Mouse (Mus musculus) heart, adult 8-10 months (tissue): ENCODE measurements around the gene Casq1. TPM values are rescaled to one million over a fixed set of nuclear protein-coding genes. Genes with fewer than 3 reads are reported as not detected.

Source experiments
- DNase-seq: peaks from one replicate; pipeline ENCODE4 v3.0.0; 2022; ENCODE audit warnings: low spot score
- total RNA-seq, 4 experiments: library from RNA; stranded (reverse); gene quantifications; 2 replicates each; pipeline ENCODE4 v1.2.4; 2022

Gene Casq1
- total RNA-seq, 4 experiments from 2014 or later, result 2.5 to 6.9 (median 3.7) TPM

DNA sequence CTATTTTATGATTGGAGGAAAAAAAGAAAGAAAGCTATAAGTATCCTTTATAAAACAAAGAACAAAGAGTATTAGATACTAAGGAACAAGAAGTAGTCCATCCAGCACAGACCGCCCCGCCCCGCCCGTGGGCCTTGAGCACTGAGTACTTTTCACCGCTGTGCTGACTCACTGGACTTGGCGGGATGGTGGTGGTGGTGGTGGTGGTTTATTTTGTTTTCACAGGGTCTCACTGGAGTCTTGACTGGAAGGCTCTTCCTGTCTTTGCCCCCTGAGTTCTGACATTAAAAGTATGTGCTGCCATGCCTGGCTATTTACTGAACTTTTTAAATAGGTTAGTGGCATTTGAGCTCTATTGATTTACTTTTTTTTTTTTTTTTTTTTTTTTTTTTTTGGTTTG is 36.6 kb downstream of the Casq1 start:
- DNase-seq, result no peak

DNA sequence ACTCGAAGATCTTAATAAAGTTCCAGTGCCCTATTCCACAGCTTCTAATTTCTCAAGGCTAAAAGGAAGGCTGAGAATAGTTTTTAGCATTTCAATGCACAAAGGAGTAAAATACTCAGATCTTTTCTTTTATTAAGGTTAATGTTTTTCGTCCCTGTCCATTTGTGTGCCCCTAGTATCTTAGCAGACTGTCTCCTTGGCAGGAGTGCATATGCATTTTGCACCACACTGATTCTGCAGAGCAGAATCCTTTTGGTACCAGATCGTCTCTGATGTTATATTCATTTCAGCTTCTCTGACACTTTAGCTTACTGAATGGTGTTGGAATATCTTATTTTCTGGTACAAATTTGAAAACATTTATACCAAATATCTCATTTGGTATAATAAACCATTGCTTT is 37.9 kb downstream of the Casq1 start:
- DNase-seq, result no peak

DNA sequence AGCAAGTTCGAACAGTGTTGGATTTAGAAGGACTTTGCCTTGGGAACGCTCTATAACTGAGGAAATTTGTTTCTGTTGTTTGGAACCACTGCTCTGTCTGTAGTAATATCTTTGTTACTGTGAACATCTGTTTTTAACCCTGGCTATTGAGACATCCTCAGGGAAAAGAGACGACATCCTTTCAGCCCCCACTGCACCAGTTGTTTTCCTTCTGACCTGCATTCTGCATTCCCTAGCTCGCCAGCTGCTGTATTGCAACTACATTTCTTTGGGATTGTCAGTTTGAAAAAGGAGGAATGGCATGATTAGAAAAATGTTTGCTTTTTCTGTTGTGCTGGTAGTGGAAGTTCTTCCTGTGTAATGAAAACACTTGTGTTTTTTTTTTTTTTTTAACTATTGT is 38.8 kb downstream of the Casq1 start:
- no peak for DNase-seq

DNA sequence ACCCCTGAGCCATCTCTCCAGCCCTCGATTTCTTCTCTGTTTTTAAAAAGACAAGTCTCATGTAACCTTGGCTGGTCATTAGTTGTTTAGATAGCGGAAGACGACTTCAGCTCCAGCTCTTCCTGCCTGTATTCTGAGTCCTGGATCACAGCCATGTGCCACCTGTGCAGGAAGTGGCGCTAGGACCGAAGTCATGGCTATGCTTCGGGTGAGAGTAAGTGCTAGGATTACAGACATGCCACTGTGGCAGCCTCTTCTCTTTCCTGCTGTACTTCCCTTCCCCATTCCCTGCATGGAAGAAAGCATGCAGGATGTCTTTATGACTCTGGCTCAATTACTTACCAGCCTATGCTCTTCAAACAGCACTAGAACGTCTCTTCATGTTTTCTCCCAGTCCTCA is 40.6 kb downstream of the Casq1 start:
- DNase-seq, result no peak

DNA sequence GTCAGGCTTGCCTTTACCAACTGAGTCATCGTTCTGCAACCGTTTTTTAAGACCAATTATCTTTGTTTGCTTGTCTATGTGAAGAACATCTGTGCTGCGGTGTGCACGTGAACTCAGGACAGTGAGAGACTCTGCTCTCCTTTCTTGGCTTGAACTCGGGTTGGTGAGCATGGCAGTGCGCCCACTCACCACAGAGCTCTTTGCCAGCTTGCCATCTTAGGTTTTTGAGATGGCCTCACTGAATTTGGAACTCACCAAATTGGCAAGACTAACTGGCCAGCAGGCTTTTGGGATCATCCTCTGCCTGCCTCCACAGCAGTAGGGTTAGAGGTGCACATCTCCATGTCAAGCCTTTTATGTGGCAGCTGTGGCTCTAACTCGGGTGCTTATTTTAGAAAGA is 41.9 kb downstream of the Casq1 start:
- DNase-seq, result no peak

DNA sequence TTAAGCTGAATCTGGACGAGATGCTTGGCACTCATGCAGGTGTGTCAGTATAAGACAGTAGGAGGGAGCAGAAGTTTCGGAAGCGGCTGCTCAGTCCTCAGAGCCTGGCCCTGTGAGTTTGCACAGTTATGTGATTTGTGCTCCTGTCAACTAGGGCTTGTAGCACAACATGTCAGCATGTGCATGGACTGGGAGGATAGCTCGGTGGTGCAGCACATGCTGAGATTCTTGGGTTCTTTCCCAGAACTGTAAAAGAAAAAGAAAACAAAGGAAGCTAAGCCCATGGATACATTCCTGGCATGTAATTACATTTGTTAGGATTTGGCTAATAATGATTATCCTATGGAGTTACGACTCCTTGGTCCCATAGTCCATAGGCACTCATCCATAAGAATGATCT is 46.5 kb downstream of the Casq1 start:
- no peak for DNase-seq

DNA sequence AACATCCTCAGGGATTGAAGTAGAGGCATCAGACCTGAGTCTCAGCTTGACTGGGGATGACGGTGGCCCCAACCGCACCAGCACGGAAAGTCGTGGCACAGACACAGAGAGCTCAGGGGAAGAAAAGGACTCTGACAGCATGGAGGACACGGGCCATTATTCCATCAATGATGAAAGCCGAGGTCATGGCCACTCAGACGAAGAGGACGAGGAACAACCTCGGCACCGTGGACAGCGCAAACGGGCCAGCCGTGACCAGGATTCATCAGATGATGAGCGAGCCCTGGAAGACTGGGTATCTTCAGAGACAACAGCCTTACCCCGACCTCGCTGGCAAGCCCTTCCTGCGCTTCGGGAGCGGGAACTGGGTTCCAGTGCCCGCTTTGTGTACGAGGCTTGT is 47.3 kb downstream of the Casq1 start:
- DNase-seq, result no peak

DNA sequence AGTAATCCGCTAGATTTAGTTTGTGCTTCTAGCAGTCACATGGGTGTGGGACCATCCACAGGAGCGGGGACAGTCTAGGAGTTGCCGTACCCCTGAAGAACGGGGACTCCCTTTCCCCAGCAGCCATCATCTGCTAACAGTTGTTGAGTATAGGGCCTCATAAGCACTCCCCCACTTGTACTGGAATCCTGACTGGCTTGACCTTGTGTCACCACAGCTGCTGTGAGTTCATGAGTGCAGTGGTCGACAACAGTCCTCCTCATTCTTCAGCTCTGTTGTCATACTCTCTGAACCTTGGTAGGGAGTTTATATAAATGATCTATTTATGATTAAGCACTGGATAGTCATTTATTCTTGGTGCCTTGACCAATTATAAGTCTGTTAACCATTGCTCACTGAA is 49.9 kb downstream of the Casq1 start:
- no peak for DNase-seq

DNA sequence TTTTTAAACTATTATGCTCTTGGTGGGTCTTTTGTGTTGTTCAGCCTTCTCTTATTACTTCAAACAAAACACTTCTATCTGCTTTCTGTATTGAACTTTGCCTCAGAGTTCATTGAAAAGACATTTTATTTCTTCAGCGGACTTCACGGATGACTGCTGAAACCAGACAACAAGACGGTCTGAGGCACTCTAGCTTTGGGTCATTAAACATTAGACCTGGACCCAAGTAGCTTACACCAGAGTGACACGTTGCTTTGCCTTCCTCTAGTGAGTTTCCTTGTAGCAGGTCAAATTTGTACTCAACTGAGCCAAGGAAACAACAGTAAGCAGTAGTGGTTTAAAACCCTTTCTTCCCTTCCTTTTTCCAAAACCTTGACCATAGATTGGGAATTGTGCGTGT is 51.8 kb downstream of the Casq1 start:
- DNase-seq, result no peak

DNA sequence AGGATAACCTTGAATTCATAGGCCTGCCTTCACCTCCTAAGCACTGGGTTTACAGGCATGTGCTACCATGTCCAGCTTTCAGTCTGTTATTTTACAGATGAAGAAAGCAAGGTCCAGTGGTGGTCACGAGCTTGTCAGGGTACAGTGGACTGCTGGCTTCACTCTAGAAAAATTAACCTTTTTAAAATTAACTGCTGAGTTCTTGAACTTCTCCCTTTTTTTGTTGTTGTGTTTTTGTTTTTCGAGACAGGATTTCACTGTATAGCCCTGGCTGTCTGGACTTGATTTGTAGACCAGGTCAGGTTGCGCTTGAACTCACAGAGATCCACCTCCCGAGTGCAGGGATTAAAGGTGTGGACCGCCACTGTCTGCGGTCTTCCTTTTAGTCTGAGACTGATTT is 56.7 kb downstream of the Casq1 start:
- no peak for DNase-seq

DNA sequence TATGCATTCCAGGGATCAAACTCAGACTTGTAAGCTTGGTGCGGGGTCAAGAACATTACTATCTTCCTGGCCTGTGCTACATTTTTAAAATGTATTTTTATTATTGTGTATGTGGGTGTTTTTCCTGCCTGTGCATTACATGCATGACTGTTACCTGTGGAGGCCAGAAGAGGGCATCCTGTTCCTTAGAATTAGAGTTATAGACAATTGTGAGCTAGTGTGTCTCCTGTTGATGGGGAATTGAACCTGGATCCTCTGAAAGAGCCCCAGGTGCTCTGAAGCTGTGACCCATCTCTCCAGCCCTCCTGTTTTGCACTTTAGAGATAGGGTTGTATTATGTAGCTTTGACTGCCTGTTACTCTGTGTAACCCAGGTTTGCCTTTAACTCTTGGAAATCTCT is 57.7 kb downstream of the Casq1 start:
- DNase-seq, result peak; percentile 55

DNA sequence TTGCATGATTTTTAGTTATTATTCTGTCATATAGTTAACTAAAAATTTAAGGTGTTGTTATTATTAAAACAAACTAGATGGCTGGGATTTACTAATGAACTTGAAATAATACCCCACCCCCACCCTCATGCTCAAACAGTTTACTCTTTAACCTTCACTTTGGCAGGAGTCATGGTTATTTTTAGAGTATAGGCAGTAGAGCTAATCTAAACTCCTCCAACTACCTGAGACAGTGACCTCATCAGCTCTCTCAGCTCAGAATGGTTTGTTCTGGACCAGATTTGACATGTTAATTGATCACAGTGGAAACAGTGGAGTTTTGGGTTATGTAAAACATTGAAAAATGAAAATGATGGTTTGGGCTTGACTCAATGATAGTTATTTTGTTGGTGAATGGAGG is 59.2 kb downstream of the Casq1 start:
- DNase-seq, result no peak

DNA sequence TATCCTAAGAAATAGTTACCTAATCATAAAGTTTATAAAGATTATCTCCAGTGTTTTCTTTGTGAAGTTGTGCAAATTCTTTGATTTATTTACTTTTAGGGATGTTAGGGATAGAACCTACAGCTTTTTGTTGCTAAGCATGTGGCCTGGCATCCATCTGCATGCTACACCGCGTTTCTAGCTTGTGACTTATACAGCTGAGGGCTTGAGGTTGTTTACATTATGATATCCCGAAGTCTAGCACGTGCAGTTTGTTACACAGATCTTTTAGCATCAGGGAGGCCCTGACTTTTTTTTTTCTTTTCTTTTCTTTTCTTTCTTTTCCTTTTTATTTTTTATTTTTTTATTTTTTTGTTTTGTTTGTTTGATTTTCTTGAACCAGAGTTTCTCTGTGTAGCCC is 59.7 kb downstream of the Casq1 start:
- no peak for DNase-seq

Other genes with a start within 250 kb of the Casq1 start
- gene Vangl2, start 191.4 kb downstream of the Casq1 start, total RNA-seq, result 1 to 10 TPM in 2 of 4 experiments, under 1 TPM in 2; 0.86 to 1.7 (median 1.1) TPM
- not detected for gene Nhlh1, start 162.3 kb downstream of the Casq1 start, total RNA-seq
- gene Copa, start 137.3 kb downstream of the Casq1 start, total RNA-seq, result 100 to 1,000 TPM; 103 to 115 (median 113) TPM
- gene Ncstn, start 137.1 kb downstream of the Casq1 start, total RNA-seq, result 10 to 100 TPM; 42.1 to 47.9 (median 44.0) TPM
- 100 to 1,000 TPM; 108 to 144 (median 125) TPM for gene Pex19, start 93.1 kb downstream of the Casq1 start, total RNA-seq
- gene Dcaf8, start 71.8 kb downstream of the Casq1 start, total RNA-seq, result 100 to 1,000 TPM; 120 to 132 (median 125) TPM
- 10 to 100 TPM; 41.7 to 74.1 (median 60.0) TPM for gene Pea15a, start 13.1 kb downstream of the Casq1 start, total RNA-seq
- not detected for gene Atp1a4, start 38.5 kb upstream of the Casq1 start, total RNA-seq
- 10 to 100 TPM in 3 of 4 experiments, 1 to 10 TPM in 1; 9.8 to 12.2 (median 11.5) TPM for gene Igsf8, start 41.8 kb upstream of the Casq1 start, total RNA-seq
- gene Atp1a2, start 78.2 kb upstream of the Casq1 start, total RNA-seq, result 100 to 1,000 TPM; 457 to 541 (median 497) TPM
- gene Kcnj9, start 109.5 kb upstream of the Casq1 start, total RNA-seq, result not detected
- under 1 TPM; 0.11 to 0.23 (median 0.16) TPM for gene Kcnj10, start 121.3 kb upstream of the Casq1 start, total RNA-seq
- gene Pigm, start 156.7 kb upstream of the Casq1 start, total RNA-seq, result 1 to 10 TPM; 3.1 to 4.2 (median 3.6) TPM